Mouse (Mus musculus) lung, embryonic 15.5 days (tissue): ENCODE measurements around the gene Hsf2bp. TPM values are rescaled to one million over a fixed set of nuclear protein-coding genes. Genes with fewer than 3 reads are reported as not detected.
A peak's percentile ranks its signal among the peaks of the same experiment; 100 is the strongest.

ENCODE experiments used
- ATAC-seq: fragments of 200-750 bp; cut with Nextera tagmentation; 2 replicates; pipeline ENCODE4 v1.8.0; 2017; ENCODE audit warnings: moderate number of reproducible peaks, borderline replicate concordance; ENCODE audit not compliant: low FRiP score, low TSS enrichment; ENCODE audit errors: extremely low read depth
- H3K27ac ChIP-seq: fragments of 300-500 bp; sonication (generic); 2 replicates; pipeline ENCODE4 v1.5.1; 2015; ENCODE audit warnings: moderate library complexity, mild to moderate bottlenecking, inconsistent platforms
- H3K27me3 ChIP-seq: fragments of 300-500 bp; sonication (generic); 2 replicates; pipeline ENCODE4 v1.6.1; 2015; ENCODE audit warnings: inconsistent platforms
- H3K36me3 ChIP-seq: fragments of 300-500 bp; sonication (generic); 2 replicates; pipeline ENCODE4 v1.6.1; 2015; ENCODE audit warnings: inconsistent platforms
- H3K4me1 ChIP-seq: fragments of 300-500 bp; sonication (generic); 2 replicates; pipeline ENCODE4 v1.6.1; 2015; ENCODE audit warnings: inconsistent platforms
- H3K4me2 ChIP-seq: fragments of 300-500 bp; sonication (generic); 2 replicates; pipeline ENCODE4 v1.6.1; 2015; ENCODE audit warnings: inconsistent platforms, mild to moderate bottlenecking, moderate library complexity
- H3K4me3 ChIP-seq: fragments of 300-500 bp; sonication (generic); 2 replicates; pipeline ENCODE4 v1.5.1; 2015; ENCODE audit warnings: mild to moderate bottlenecking, inconsistent platforms
- H3K9ac ChIP-seq: fragments of 300-500 bp; sonication (generic); 2 replicates; pipeline ENCODE4 v1.6.1; 2015; ENCODE audit warnings: inconsistent platforms
- H3K9me3 ChIP-seq: fragments of 300-500 bp; sonication (generic); 2 replicates; pipeline ENCODE4 v1.6.1; 2016; ENCODE audit warnings: inconsistent platforms
- WGBS: fragments of 180-500 bp; shearing (Covaris S2); methylation state at CpG from one replicate; pipeline ENCODE4 v1.1.7; 2015; 5-methylcytosine and 5-hydroxymethylcytosine counted together
- polyA plus RNA-seq: library from polyadenylated mRNA; unstranded; fragments of >200 nt; fragmentation: Nextera tagmentation; extraction: Ambion mirVana; gene quantifications from 2 replicates; pipeline ENCODE4 v1.2.1, GENCODE M21; 2015

Gene Hsf2bp
- polyA plus RNA-seq, 1 experiment from 2014 or later: 0.55 TPM

DNA sequence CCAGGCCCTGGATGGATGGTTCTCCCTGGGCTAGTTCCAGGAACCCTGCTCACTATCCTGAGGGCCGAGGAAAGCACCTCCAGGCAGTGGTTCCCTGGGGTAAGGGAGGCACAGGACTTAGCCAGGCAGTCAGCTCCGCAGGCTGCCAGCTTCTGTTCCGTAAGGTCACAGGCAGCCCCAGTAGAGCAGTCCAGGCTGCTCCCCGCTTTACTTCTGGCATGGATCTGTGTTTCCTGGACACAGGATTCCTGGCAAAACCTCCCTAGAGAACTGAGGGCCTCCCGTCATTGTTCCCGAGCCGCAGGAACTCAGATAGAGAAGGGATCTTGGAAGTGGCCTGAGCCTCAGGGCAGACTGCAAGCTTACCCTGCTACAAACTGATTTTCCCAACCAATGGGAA, 104.7 kb downstream of the Hsf2bp start:
- Histone ChIP-seq H3K4me1 (peaks cover 34% of the 10 kb centered on the region), H3K36me3 (no peaks in the 10 kb centered on the region), H3K9ac (no peak overlapping the region), H3K4me3 (no peak overlapping the region), H3K27me3 (no peaks in the 10 kb centered on the region), H3K9me3 (no peaks in the 10 kb centered on the region), H3K4me2 (no peak overlapping the region), H3K27ac (peak overlapping the region; percentile 74)
- peak; percentile 27; the same call in 1 of the 2 replicates for ATAC-seq
- 48% methylated on average over 7 of the region's 7 CpGs for WGBS

- 63% methylated on average over 13 of the region's 13 CpGs for WGBS
- no peak overlapping the region for H3K9ac ChIP-seq
Measured at GRCm38 (mm10) chr17:31929844-31930715, 106.1 kb downstream of the Hsf2bp start.

GRCm38 (mm10) chr17:31929032-31929431, 107.1 kb downstream of the Hsf2bp start:
- no peak for ATAC-seq
- Histone ChIP-seq H3K4me2 (no peak overlapping the region), H3K36me3 (no peaks in the 10 kb centered on the region), H3K27me3 (no peaks in the 10 kb centered on the region), H3K4me1 (peaks cover 22% of the 10 kb centered on the region), H3K9me3 (no peaks in the 10 kb centered on the region), H3K4me3 (no peak overlapping the region), H3K27ac (no peak overlapping the region), H3K9ac (no peak overlapping the region)
- WGBS: 85% methylated on average over 6 of the region's 6 CpGs

More at GRCm38 (mm10) chr17:31929844-31930715, 106.1 kb downstream of the Hsf2bp start:
- H3K9me3 ChIP-seq: no peaks in the 10 kb centered on the region
- no peaks in the 10 kb centered on the region for H3K36me3 ChIP-seq
- H3K4me3 ChIP-seq: no peak overlapping the region
- no peak overlapping the region for H3K27ac ChIP-seq
- H3K27me3 ChIP-seq: no peaks in the 10 kb centered on the region
- no peak overlapping the region for H3K4me2 ChIP-seq
- H3K4me1 ChIP-seq: peaks cover 25% of the 10 kb centered on the region
- ATAC-seq: peak; percentile 37; the same call in 1 of the 2 replicates

DNA sequence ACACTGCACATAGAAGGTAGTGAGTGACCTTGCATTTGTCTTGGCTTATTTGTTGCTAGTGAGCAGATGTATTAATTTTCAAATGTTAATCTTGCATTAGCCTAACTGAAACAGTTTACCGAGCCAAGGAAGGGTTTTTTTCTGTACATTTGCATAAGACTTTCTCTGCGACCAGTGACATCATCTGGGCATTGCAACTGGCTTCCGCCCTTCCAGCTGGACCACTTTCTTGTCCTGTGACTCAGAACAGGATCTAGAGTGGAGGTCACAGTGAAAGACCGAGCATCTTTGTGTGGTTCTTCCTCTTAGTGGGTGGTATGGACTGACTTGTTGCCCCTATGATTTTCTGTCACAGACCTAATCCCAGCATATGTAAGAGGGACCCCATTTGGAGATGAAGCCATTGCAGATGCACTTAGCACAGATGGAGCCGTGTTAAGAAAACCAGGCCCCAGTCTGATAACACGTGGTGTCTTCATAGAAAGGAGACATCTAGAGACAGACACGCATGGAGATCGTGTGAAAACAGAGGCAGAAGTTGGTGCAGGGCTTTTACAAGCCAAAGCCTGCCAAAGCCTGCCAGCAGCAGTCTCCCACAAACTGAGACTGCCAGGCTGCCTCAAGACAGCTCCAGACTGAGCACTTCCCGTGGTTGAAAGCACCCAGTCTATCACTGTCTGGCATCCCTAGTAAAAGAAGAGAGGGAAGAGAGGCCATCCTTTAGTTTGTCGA, 108.1 kb downstream of the Hsf2bp start:
- WGBS: 73% methylated on average over 10 of the region's 10 CpGs
- Histone ChIP-seq H3K27ac (no peak overlapping the region), H3K4me2 (no peak overlapping the region), H3K4me3 (no peak overlapping the region), H3K27me3 (no peaks in the 10 kb centered on the region), H3K4me1 (peaks cover 18% of the 10 kb centered on the region), H3K36me3 (no peaks in the 10 kb centered on the region), H3K9ac (no peak overlapping the region), H3K9me3 (no peaks in the 10 kb centered on the region)
- no peak for ATAC-seq

- Histone ChIP-seq H3K27ac (no peak overlapping the region), H3K27me3 (no peaks in the 10 kb centered on the region)
- ATAC-seq: no peak
Measured at GRCm38 (mm10) chr17:31924229-31924628, 111.9 kb downstream of the Hsf2bp start.

DNA sequence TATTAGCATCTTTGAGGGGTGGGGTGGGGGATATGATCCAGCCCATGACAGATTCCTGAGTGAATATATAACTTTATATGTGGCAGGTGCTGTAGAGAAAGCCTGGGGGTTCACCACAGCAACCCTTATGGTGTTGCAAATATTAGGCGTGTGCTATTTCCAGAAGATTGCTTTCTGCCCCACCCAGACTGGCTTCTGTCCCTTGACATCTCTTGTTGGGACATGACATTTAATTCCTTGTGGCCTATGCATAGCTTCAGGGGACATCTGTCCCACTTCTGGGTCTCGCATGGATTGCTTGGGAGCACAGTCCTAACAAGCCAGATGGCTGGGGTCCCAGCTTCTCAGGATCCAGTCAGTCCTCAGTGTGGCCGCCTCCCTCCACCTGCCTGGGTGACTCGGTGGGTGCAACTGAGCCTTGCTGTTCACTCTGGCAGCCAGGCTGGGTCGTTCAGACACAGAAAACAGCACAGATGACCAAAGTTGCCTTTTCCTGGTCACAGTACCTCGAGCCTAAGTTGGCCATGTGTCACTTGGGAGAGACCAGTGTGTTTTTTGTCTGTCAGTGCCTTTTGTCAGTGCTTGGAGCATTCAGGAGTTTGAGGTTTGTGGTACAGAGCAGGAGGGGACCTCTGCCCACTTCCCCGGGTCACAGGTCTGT, 112.7 kb downstream of the Hsf2bp start:
- H3K9me3 ChIP-seq: no peaks in the 10 kb centered on the region
- no peaks in the 10 kb centered on the region for H3K36me3 ChIP-seq
- H3K4me2 ChIP-seq: no peak overlapping the region
- WGBS: 75% methylated on average over 7 of the region's 7 CpGs
- H3K4me3 ChIP-seq: no peak overlapping the region
- H3K27ac ChIP-seq: no peak overlapping the region
- ATAC-seq: no peak
- H3K4me1 ChIP-seq: peaks cover 32% of the 10 kb centered on the region
- H3K27me3 ChIP-seq: no peaks in the 10 kb centered on the region
- H3K9ac ChIP-seq: no peak overlapping the region

More at GRCm38 (mm10) chr17:31924229-31924628, 111.9 kb downstream of the Hsf2bp start:
- no peaks in the 10 kb centered on the region for H3K9me3 ChIP-seq
- no peaks in the 10 kb centered on the region for H3K36me3 ChIP-seq
- no peak overlapping the region for H3K4me3 ChIP-seq
- H3K4me2 ChIP-seq: no peak overlapping the region
- peaks cover 24% of the 10 kb centered on the region for H3K4me1 ChIP-seq
- WGBS: 66% methylated on average over 4 of the region's 4 CpGs
- H3K9ac ChIP-seq: no peak overlapping the region

- H3K4me3 ChIP-seq: no peak overlapping the region
- H3K27me3 ChIP-seq: no peaks in the 10 kb centered on the region
- peak; percentile 50 for ATAC-seq
- peak overlapping the region; percentile 15; the same call in 1 of the 2 replicates for H3K9ac ChIP-seq
- no peaks in the 10 kb centered on the region for H3K36me3 ChIP-seq
- no peaks in the 10 kb centered on the region for H3K9me3 ChIP-seq
- H3K27ac ChIP-seq: peak overlapping the region; percentile 57
- peaks cover 44% of the 10 kb centered on the region for H3K4me1 ChIP-seq
- WGBS: 30% methylated on average over 9 of the region's 9 CpGs
- H3K4me2 ChIP-seq: no peak overlapping the region
Measured at GRCm38 (mm10) chr17:31920589-31921190, 115.5 kb downstream of the Hsf2bp start.

GRCm38 (mm10) chr17:31919599-31919998, 116.5 kb downstream of the Hsf2bp start:
- no peak overlapping the region for H3K9ac ChIP-seq
- 48% methylated on average over 7 of the region's 7 CpGs for WGBS
- H3K36me3 ChIP-seq: no peaks in the 10 kb centered on the region
- peak; percentile 13; the same call in 1 of the 2 replicates for ATAC-seq
- H3K4me2 ChIP-seq: no peak overlapping the region
- H3K27me3 ChIP-seq: no peaks in the 10 kb centered on the region
- no peak overlapping the region for H3K4me3 ChIP-seq
- no peaks in the 10 kb centered on the region for H3K9me3 ChIP-seq
- peak overlapping the region; percentile 57 for H3K27ac ChIP-seq
- H3K4me1 ChIP-seq: peaks cover 50% of the 10 kb centered on the region

DNA sequence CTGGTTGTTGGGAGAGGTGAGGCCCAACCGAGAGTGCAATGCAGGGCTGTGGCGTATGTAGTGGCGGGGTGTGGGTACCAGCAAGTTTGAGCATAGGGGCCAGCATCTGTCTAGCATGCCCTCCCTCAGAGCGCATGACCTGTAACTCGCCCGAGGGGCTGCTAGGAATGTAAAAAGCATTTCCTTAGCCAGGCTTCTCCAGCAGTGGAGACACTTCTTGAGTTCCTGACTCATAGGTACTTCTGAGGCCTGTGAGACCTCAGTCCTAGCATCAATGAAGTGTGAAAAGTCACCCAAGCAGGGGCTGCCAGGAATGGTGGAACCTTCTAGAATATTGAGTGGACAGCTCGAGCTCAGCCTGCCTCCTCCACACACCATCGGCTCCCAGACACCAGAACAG, 117.8 kb downstream of the Hsf2bp start:
- no peak overlapping the region for H3K4me3 ChIP-seq
- no peak overlapping the region for H3K4me2 ChIP-seq
- no peaks in the 10 kb centered on the region for H3K9me3 ChIP-seq
- H3K27ac ChIP-seq: peak overlapping the region; percentile 74
- H3K36me3 ChIP-seq: no peaks in the 10 kb centered on the region
- no peak for ATAC-seq
- H3K27me3 ChIP-seq: no peaks in the 10 kb centered on the region
- H3K9ac ChIP-seq: no peak overlapping the region
- H3K4me1 ChIP-seq: peaks cover 54% of the 10 kb centered on the region
- 87% methylated on average over 8 of the region's 8 CpGs for WGBS

DNA sequence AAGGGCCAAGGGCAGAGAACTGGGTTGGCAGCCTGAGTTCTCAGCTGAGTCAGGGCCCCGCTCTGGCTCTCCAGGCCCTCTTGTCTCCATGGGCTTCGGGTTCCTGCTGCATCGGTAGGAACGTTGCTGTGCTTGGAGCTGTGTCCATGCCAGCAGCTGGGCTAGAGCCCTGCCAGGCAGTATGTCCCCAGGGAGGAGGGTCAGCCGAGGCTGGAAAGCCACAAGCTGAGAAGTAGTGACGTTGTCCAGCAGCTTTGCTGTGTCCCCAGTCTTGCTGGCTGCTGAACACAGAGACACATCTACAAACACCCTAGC, 119.7 kb downstream of the Hsf2bp start:
- H3K4me3 ChIP-seq: no peak overlapping the region
- H3K9me3 ChIP-seq: no peaks in the 10 kb centered on the region
- H3K36me3 ChIP-seq: no peaks in the 10 kb centered on the region
- no peak overlapping the region for H3K4me2 ChIP-seq
- no peaks in the 10 kb centered on the region for H3K27me3 ChIP-seq
- peak; percentile 11; the same call in 1 of the 2 replicates for ATAC-seq
- 40% methylated on average over 6 of the region's 6 CpGs for WGBS
- H3K4me1 ChIP-seq: peaks cover 67% of the 10 kb centered on the region
- peak overlapping the region; percentile 82 for H3K27ac ChIP-seq
- 0 out of 2 replicates have a peak overlapping the region, but pooled peaks have one; percentile 1 for H3K9ac ChIP-seq

- Histone ChIP-seq H3K4me3 (no peak overlapping the region), H3K9ac (0 out of 2 replicates have a peak overlapping the region, but pooled peaks have one; percentile 1), H3K4me1 (peaks cover 62% of the 10 kb centered on the region), H3K36me3 (no peaks in the 10 kb centered on the region), H3K4me2 (0 out of 2 replicates have a peak overlapping the region, but pooled peaks have one; percentile 5), H3K27ac (peak overlapping the region; percentile 82), H3K9me3 (no peaks in the 10 kb centered on the region), H3K27me3 (no peaks in the 10 kb centered on the region)
- peak; percentile 47 for ATAC-seq
- WGBS: 57% methylated on average over 18 of the region's 18 CpGs
Measured at GRCm38 (mm10) chr17:31915756-31916460, 120.2 kb downstream of the Hsf2bp start.
